Mouse (Mus musculus) myocyte (in vitro differentiated cells): ENCODE measurements around the gene Acsbg1.

Experiments
- MAX ChIP-seq: IDR thresholded peaks from one replicate; pipeline ENCODE4 v1.6.1; 2011; ENCODE audit warnings: low read depth, mild to moderate bottlenecking, control low read depth
- MYOG ChIP-seq, 3 experiments: IDR thresholded peaks; one replicate each; pipeline ENCODE4 v1.6.1; 2011; ENCODE audit warnings: control low read depth in 2 of 3, low read depth in 2 of 3, mild to moderate bottlenecking in 2 of 3; ENCODE audit not compliant: insufficient read length in 2 of 3, control insufficient read depth in 1 of 3, insufficient read depth in 1 of 3
- TCF12 ChIP-seq: IDR thresholded peaks from one replicate; pipeline ENCODE4 v1.6.1; 2011; ENCODE audit warnings: mild to moderate bottlenecking, control low read depth; ENCODE audit not compliant: poor library complexity, insufficient read depth, severe bottlenecking
- USF1 ChIP-seq: IDR thresholded peaks from one replicate; pipeline ENCODE4 v1.6.1; 2011; ENCODE audit warnings: low read depth, mild to moderate bottlenecking, control low read depth, moderate library complexity

DNA sequence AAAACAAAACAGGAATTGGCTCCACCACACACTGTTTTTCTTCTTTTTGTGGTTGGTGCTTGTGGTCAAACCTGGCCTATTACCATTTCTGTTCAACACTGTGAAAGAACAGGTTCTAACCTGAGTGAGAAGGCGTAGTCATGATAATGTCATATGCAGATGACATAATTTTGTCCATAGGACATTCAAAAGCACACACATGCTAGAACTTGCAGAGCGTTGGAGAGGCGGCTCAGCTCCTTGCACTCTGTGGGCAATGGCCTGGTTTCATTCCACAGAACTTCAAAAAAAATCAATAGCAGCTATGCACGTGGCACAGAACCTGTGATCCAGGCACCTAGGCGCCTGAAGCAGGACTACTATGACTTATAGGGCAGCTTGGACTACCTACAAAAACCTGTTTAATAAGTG is 48.9 kb downstream of the Acsbg1 start:
- TF ChIP-seq USF1 (no peak), MAX (no peak), TCF12 (no peak), MYOG (IDR thresholded peaks at IDR 0.05; ENCODE audit: control insufficient read depth in 1 of 3, insufficient read depth in 1 of 3, insufficient read length in 2 of 3, low read depth in 2 of 3) (no peak)
